ENCODE assay signal across 10 mouse cellular contexts in genomic region chr5:103211101-103211848, GRCm38 (mm10). TPM values are rescaled to one million over a fixed set of nuclear protein-coding genes. Genes with fewer than 3 reads are reported as not detected.
DNase-seq lines count a peak whose midpoint lies in the region; ATAC-seq and TF ChIP-seq lines count a peak whose summit lies in the region.
"Had no signal": no experiment of that assay in that cellular context is flagged by ENCODE, and none has a peak within 500 bp of the region (broad histone marks: within the 10 kb centered on the region; RNA-seq: fewer than 3 reads in every experiment).

Gene Mapk10 (minus strand): TSS chr5:103211334.

- peak; percentile 89 for DNase-seq in ES-CJ7 (ENCODE audit: low read depth, low spot score)
- DNase-seq in cerebellum, adult 11-12 months: peak; percentile 95
- DNase-seq in forebrain, postnatal 0 days: peak; percentile 94
- DNase-seq in layer of hippocampus, adult 18-20 months (ENCODE audit: low spot score in 2 of 2): peak; percentile 83 to 94
- DNase-seq in lung, postnatal 14 days: peak; percentile 10
- peak; percentile 83 to 90 for DNase-seq in right cerebral cortex, adult 2 months (ENCODE audit: low spot score in 2 of 2)
- DNase-seq in urinary bladder, adult 2 months (ENCODE audit: low spot score): no peak

- peak within 1 kb of the TSS; percentile 50 for H3K4me2 ChIP-seq in forebrain, postnatal 0 days (ENCODE audit: low read depth)

- H3K9ac ChIP-seq in forebrain, postnatal 0 days: peak within 1 kb of the TSS; percentile 83

- 5% methylated on average over 16 of the region's 16 CpGs for WGBS in forebrain, postnatal 0 days

- no peaks in the 10 kb centered on the region for H3K36me3 ChIP-seq in forebrain, postnatal 0 days (ENCODE audit: insufficient read depth)
- H3K36me3 ChIP-seq: G1E had no signal

- peak; percentile 98 for ATAC-seq in forebrain, postnatal 0 days
- ATAC-seq in hematopoietic stem cell, adult 5-6 weeks (replicated peaks in 1 of 2; ENCODE audit: insufficient read depth in 1 of 2, low FRiP score in 2 of 2, low TSS enrichment in 1 of 2, low read depth in 1 of 2, poor library complexity in 2 of 2, severe bottlenecking in 2 of 2): peak; percentile 59 to 60; a peak in 3 of 4 replicates

- peak within 1 kb of the TSS; percentile 91 for H3K27ac ChIP-seq in forebrain, postnatal 0 days (ENCODE audit: low read depth, low read length)

- H3K4me3 ChIP-seq in forebrain, postnatal 0 days (ENCODE audit: low read depth, low read length): peak within 1 kb of the TSS; percentile 72
- H3K4me3 ChIP-seq: megakaryocyte, embryonic 14.5 days had no signal

- no peaks in the 10 kb centered on the region for H3K27me3 ChIP-seq in forebrain, postnatal 0 days (ENCODE audit: insufficient read depth, low read length)
- H3K27me3 ChIP-seq: megakaryocyte, embryonic 14.5 days had no signal

- TF ChIP-seq CTCF in forebrain, postnatal 0 days (IDR thresholded peaks at IDR 0.05; ENCODE audit: low read depth): no peak

- no peaks in the 10 kb centered on the region; the same call in 1 of the 2 replicates for H3K4me1 ChIP-seq in forebrain, postnatal 0 days (ENCODE audit: insufficient read depth)

- no peaks in the 10 kb centered on the region for H3K9me3 ChIP-seq in forebrain, postnatal 0 days (ENCODE audit: low read length)

RNA-seq across cellular contexts. Expression of gene Mapk10, which starts in this region (rescaled TPM):
- 36.2 and 41.5 TPM in 2 replicates for total RNA-seq in forebrain, postnatal 0 days (2014; rRNA removed)
- 74.6 and 89.2 TPM in 2 replicates for polyA plus RNA-seq in forebrain, postnatal 0 days (2015; fragmentation: Nextera tagmentation; extraction: Ambion mirVana)
- total RNA-seq in hematopoietic stem cell, adult 5-6 weeks (2017): not detected in 2 replicates
- 100 to 1,000 TPM; 454 to 460 TPM for total RNA-seq in layer of hippocampus, adult 18-20 months (2021)
- 0.29 and 0.45 TPM in 2 replicates for polyA plus RNA-seq in urinary bladder, adult 2 months (2012; rRNA removed)
- polyA plus RNA-seq: G1E had no signal

Comparison
In these comparisons a context has a peak if more than half of its experiments do, and no peak if none do; other contexts are left out.
1. RNA of gene Mapk10 (total RNA-seq): 454 to 460 TPM in layer of hippocampus, adult 18-20 months and 36.2 to 41.5 TPM in forebrain, postnatal 0 days; not detected in hematopoietic stem cell, adult 5-6 weeks; every median in the first group is over 10 times any median in the second.
2. RNA of gene Mapk10 (total RNA-seq): 454 to 460 TPM in layer of hippocampus, adult 18-20 months; 36.2 to 41.5 TPM in forebrain, postnatal 0 days; every median in the first group is over 10 times any median in the second.
3. RNA of gene Mapk10 (polyA plus RNA-seq): 74.6 to 89.2 TPM in forebrain, postnatal 0 days; 0.29 to 0.45 TPM in urinary bladder, adult 2 months; every median in the first group is over 10 times any median in the second.
4. Peak in ATAC-seq in hematopoietic stem cell, adult 5-6 weeks; RNA of the gene not detected or under 1 TPM.